24 mouse cellular contexts compared by ENCODE assay signal in genomic region chr3:103515946-103516345, GRCm38 (mm10). TPM values are rescaled to one million over a fixed set of nuclear protein-coding genes. Genes with fewer than 3 reads are reported as not detected.
DNase-seq lines count a peak whose midpoint lies in the region; ATAC-seq and TF ChIP-seq lines count a peak whose summit lies in the region.
"Had no signal": no experiment of that assay in that cellular context is flagged by ENCODE, and none has a peak within 500 bp of the region (broad histone marks: within the 10 kb centered on the region; RNA-seq: fewer than 3 reads in every experiment).

No protein-coding gene starts in this region.

- H3K36me3 ChIP-seq in midbrain, postnatal 0 days (ENCODE audit: insufficient read depth, low read length) = no peaks in the 10 kb centered on the region
- no peaks in the 10 kb centered on the region for H3K36me3 ChIP-seq in midbrain, embryonic 10.5 days
- H3K36me3 ChIP-seq: embryonic facial prominence, embryonic 13.5 days; embryonic facial prominence, embryonic 15.5 days; forebrain, embryonic 15.5 days; G1E had no signal

- no peak for TF ChIP-seq CTCF in midbrain, postnatal 0 days (IDR thresholded peaks at IDR 0.05)

- H3K4me3 ChIP-seq in midbrain, postnatal 0 days (ENCODE audit: low read depth, low read length) = no peak overlapping the region
- H3K4me3 ChIP-seq in midbrain, embryonic 10.5 days = no peak overlapping the region
- H3K4me3 ChIP-seq: embryonic facial prominence, embryonic 13.5 days; embryonic facial prominence, embryonic 15.5 days; forebrain, embryonic 13.5 days; forebrain, embryonic 15.5 days had no signal

- no peak overlapping the region for H3K4me2 ChIP-seq in midbrain, postnatal 0 days (ENCODE audit: low read depth, low read length, poor library complexity, severe bottlenecking)
- H3K4me2 ChIP-seq: embryonic facial prominence, embryonic 13.5 days; embryonic facial prominence, embryonic 15.5 days; forebrain, embryonic 13.5 days; forebrain, embryonic 15.5 days had no signal

- peak; percentile 41 to 58 for DNase-seq in cerebellum, postnatal 10 days
- no peak for DNase-seq in cerebellum, adult 8-10 months
- peak; percentile 22 for DNase-seq in midbrain, postnatal 0 days (ENCODE audit: low spot score)
- no peak for DNase-seq in midbrain, embryonic 10.5 days (ENCODE audit: low spot score)
- DNase-seq in MN1 (ENCODE audit: low spot score) = peak; percentile 80
- DNase-seq: adrenal gland, adult 2 months; adrenal gland, postnatal 10 days; adrenal gland, postnatal 25 days; B cell, adult 2 months; cerebellum, adult 11 months; cerebellum, adult 18-20 months; cerebellum, adult 9-10 months; cerebellum, postnatal 14 days; cerebellum, postnatal 36 days; embryo, embryonic 11 days; forebrain, postnatal 0 days had no signal

- no peaks in the 10 kb centered on the region for H3K9me3 ChIP-seq in midbrain, postnatal 0 days (ENCODE audit: low read length)
- H3K9me3 ChIP-seq in midbrain, embryonic 10.5 days (replicated peaks) = no peaks in the 10 kb centered on the region
- H3K9me3 ChIP-seq: embryonic facial prominence, embryonic 13.5 days; embryonic facial prominence, embryonic 15.5 days; forebrain, embryonic 13.5 days; forebrain, embryonic 15.5 days; G1E had no signal

- no peaks in the 10 kb centered on the region for H3K4me1 ChIP-seq in midbrain, postnatal 0 days (ENCODE audit: insufficient read depth, low read length)
- no peaks in the 10 kb centered on the region; the same call in 1 of the 2 replicates for H3K4me1 ChIP-seq in midbrain, embryonic 10.5 days
- H3K4me1 ChIP-seq: embryonic facial prominence, embryonic 15.5 days had no signal

- no peaks in the 10 kb centered on the region for H3K27me3 ChIP-seq in midbrain, postnatal 0 days (ENCODE audit: insufficient read depth, low read length)
- no peaks in the 10 kb centered on the region for H3K27me3 ChIP-seq in midbrain, embryonic 10.5 days (ENCODE audit: low read depth, poor library complexity, severe bottlenecking)
- H3K27me3 ChIP-seq: CH12.LX; embryonic facial prominence, embryonic 13.5 days; embryonic facial prominence, embryonic 15.5 days; forebrain, embryonic 13.5 days; forebrain, embryonic 15.5 days had no signal

- H3K27ac ChIP-seq in midbrain, postnatal 0 days (ENCODE audit: low read depth, low read length) = no peak overlapping the region
- H3K27ac ChIP-seq in midbrain, embryonic 10.5 days (replicated peaks) = no peak overlapping the region
- H3K27ac ChIP-seq: embryonic facial prominence, embryonic 13.5 days; embryonic facial prominence, embryonic 15.5 days; forebrain, embryonic 13.5 days; forebrain, embryonic 15.5 days had no signal

- 69% methylated on average over 5 of the region's 5 CpGs for WGBS in midbrain, postnatal 0 days
- 76% methylated on average over 5 of the region's 5 CpGs for WGBS in midbrain, embryonic 10.5 days

- no peak overlapping the region for H3K9ac ChIP-seq in midbrain, postnatal 0 days (replicated peaks; ENCODE audit: low read length, poor library complexity, severe bottlenecking)
- H3K9ac ChIP-seq: embryonic facial prominence, embryonic 13.5 days; embryonic facial prominence, embryonic 15.5 days; forebrain, embryonic 13.5 days; forebrain, embryonic 15.5 days; forebrain, postnatal 0 days had no signal

- no peak for ATAC-seq in midbrain, postnatal 0 days (ENCODE audit: low FRiP score)
- ATAC-seq: CD4-positive, CD25-positive, alpha-beta regulatory T cell, adult 4 months; forebrain, embryonic 13.5 days; forebrain, embryonic 15.5 days; forebrain, postnatal 0 days had no signal

RNA-seq across cellular contexts. Expression of gene Syt6, which starts 59.1 kb away (rescaled TPM):
- total RNA-seq in midbrain, postnatal 0 days (2014; rRNA removed) = 29.5 and 30.7 TPM in 2 replicates
- polyA plus RNA-seq in midbrain, postnatal 0 days (2015; fragmentation: Nextera tagmentation; extraction: Ambion mirVana) = 9.0 and 10.0 TPM in 2 replicates
- polyA plus RNA-seq in midbrain, embryonic 10.5 days (2016; fragmentation: Nextera tagmentation; extraction: Ambion mirVana) = 0.74 and 2.3 TPM in 2 replicates
- total RNA-seq: adrenal gland, adult 2 months; adrenal gland, postnatal 25 days; CH12.LX; common myeloid progenitor, adult 5-6 weeks had no signal
- polyA plus RNA-seq: adrenal gland, adult 2 months; CD4-positive, CD25-positive, alpha-beta regulatory T cell, adult 4 months; G1E had no signal

Comparison
In these comparisons a context has a peak if more than half of its experiments do, and no peak if none do; other contexts are left out.
1. DNase-seq: peak in cerebellum, postnatal 10 days (2 of 2), midbrain, postnatal 0 days (single experiment) and MN1 (single experiment); none in cerebellum, adult 8-10 months (single experiment) and midbrain, embryonic 10.5 days (single experiment).